Mouse (Mus musculus) olfactory bulb, adult 2 months (tissue): ENCODE results near the gene Usp5.

ENCODE experiments used
- CTCF ChIP-seq: fragments of 200-500 bp; IDR thresholded peaks from 2 replicates; pipeline ENCODE4 v1.5.1; 2012; ENCODE audit warnings: low read depth, mild to moderate bottlenecking, low read length, moderate library complexity; ENCODE audit not compliant: insufficient read depth
- POLR2A ChIP-seq: fragments of 200-500 bp; IDR thresholded peaks from 2 replicates; pipeline ENCODE4 v1.6.1; 2012; ENCODE audit warnings: mild to moderate bottlenecking, low read depth, low read length, moderate library complexity; ENCODE audit not compliant: insufficient read depth

GRCm38 (mm10) chr6:124862406-124863124 lies 33.3 kb upstream of the Usp5 start:
- TF ChIP-seq CTCF (no peak), POLR2A (no peak)
